Mouse (Mus musculus) CD4-positive helper T cell, adult 2 months (primary cell): ENCODE results near the gene Krtap5-2.
"Not testable (repeated sequence)": the region's sequence is repeated elsewhere in the genome, so short reads cannot be mapped to it uniquely, and the experiment has no call there.

Source experiments
- DNase-seq: peaks from one replicate; pipeline ENCODE4 v3.0.0-alpha.2; 2012; ENCODE audit warnings: low read depth, missing footprints, low spot score

Gene Krtap5-2

GRCm38 (mm10) chr7:142175905-142176304 lies at the start of gene Krtap5-2:
TSS of gene Krtap5-2 (minus strand) at chr7:142176005.
- not testable (repeated sequence) for DNase-seq

- DNase-seq, result no peak
These were observed 48.7 kb upstream of the Krtap5-2 start for GRCm38 (mm10) chr7:142224518-142224917.

GRCm38 (mm10) chr7:142212136-142212535 lies 36.3 kb upstream of the Krtap5-2 start:
- not testable (repeated sequence) for DNase-seq

- DNase-seq, result no peak
These were observed 35.8 kb upstream of the Krtap5-2 start, which contains the start of gene Gm7579 for GRCm38 (mm10) chr7:142211559-142211958. TSS of gene Gm7579 (plus strand) at chr7:142211859.

GRCm38 (mm10) chr7:142206891-142207290 lies 31.1 kb upstream of the Krtap5-2 start:
- not testable (repeated sequence) for DNase-seq

- no peak for DNase-seq
These were observed 29.7 kb upstream of the Krtap5-2 start for GRCm38 (mm10) chr7:142205488-142205887.

- DNase-seq, result no peak
These were observed 25.3 kb upstream of the Krtap5-2 start, which contains the start of gene Krtap5-3 for GRCm38 (mm10) chr7:142201064-142201463. TSS of gene Krtap5-3 (plus strand) at chr7:142201364.

GRCm38 (mm10) chr7:142198748-142199147 lies 22.9 kb upstream of the Krtap5-2 start:
- no peak for DNase-seq

- no peak for DNase-seq
These were observed 14.5 kb upstream of the Krtap5-2 start, which contains the start of gene Gm10153 for GRCm38 (mm10) chr7:142190289-142190688. TSS of gene Gm10153 (minus strand) at chr7:142190389.

GRCm38 (mm10) chr7:142188156-142188555 lies 12.4 kb upstream of the Krtap5-2 start:
- no peak for DNase-seq

GRCm38 (mm10) chr7:142181021-142181420 lies 5.2 kb upstream of the Krtap5-2 start:
- DNase-seq, result no peak

GRCm38 (mm10) chr7:142178685-142179084 lies 2.9 kb upstream of the Krtap5-2 start:
- no peak for DNase-seq

- peak; percentile 17 for DNase-seq
These were observed 6.0 kb downstream of the Krtap5-2 start for GRCm38 (mm10) chr7:142169836-142170235.

- DNase-seq, result not testable (repeated sequence)
These were observed 10.2 kb downstream of the Krtap5-2 start, which contains the start of gene Gm4553 for GRCm38 (mm10) chr7:142165639-142166038. TSS of gene Gm4553 (minus strand) at chr7:142165739.

GRCm38 (mm10) chr7:142159366-142159765 lies 16.4 kb downstream of the Krtap5-2 start:
- DNase-seq, result no peak

GRCm38 (mm10) chr7:142157013-142157412 lies 18.8 kb downstream of the Krtap5-2 start, which contains the start of gene Gm29735:
TSS of gene Gm29735 (minus strand) at chr7:142157113.
- DNase-seq, result not testable (repeated sequence)

- DNase-seq, result no peak
These were observed 20.5 kb downstream of the Krtap5-2 start for GRCm38 (mm10) chr7:142155308-142155707.

GRCm38 (mm10) chr7:142152191-142152590 lies 23.6 kb downstream of the Krtap5-2 start:
- DNase-seq, result no peak

- DNase-seq, result no peak
These were observed 27.2 kb downstream of the Krtap5-2 start for GRCm38 (mm10) chr7:142148633-142149032.

- DNase-seq, result peak; percentile 39
These were observed 29.8 kb downstream of the Krtap5-2 start for GRCm38 (mm10) chr7:142146033-142146432.

GRCm38 (mm10) chr7:142145413-142145940 lies 30.3 kb downstream of the Krtap5-2 start:
- DNase-seq, result no peak

GRCm38 (mm10) chr7:142144507-142144906 lies 31.3 kb downstream of the Krtap5-2 start, which contains the start of gene Gm45337:
TSS of gene Gm45337 (minus strand) at chr7:142144607.
- no peak for DNase-seq

- not testable (repeated sequence) for DNase-seq
These were observed 32.2 kb downstream of the Krtap5-2 start for GRCm38 (mm10) chr7:142143506-142144010.
